Mouse (Mus musculus): ENCODE results near the gene Rrp12. TPM values are rescaled to one million over a fixed set of nuclear protein-coding genes. Genes with fewer than 3 reads are reported as not detected.
A peak's percentile ranks its signal among the peaks of the same experiment; 100 is the strongest.

The Rrp12 gene
- polyA plus RNA-seq, 1 experiment from 2014 or later = 21.0 TPM

GRCm38 (mm10) chr19:41908736-41909135 lies 12.8 kb upstream of the Rrp12 start:
- 93% methylated on average over 3 of the region's 3 CpGs for WGBS
- H3K4me3 ChIP-seq (replicated peaks; ENCODE audit: low read length) = no peak overlapping the region
- no peaks in the 10 kb centered on the region for H3K36me3 ChIP-seq (ENCODE audit: control insufficient read depth, insufficient read depth)
- no peak overlapping the region for H3K9ac ChIP-seq (replicated peaks; ENCODE audit: low read depth, low read length)
- peaks cover 12% of the 10 kb centered on the region for H3K4me1 ChIP-seq (replicated peaks; ENCODE audit: control insufficient read depth, insufficient read depth, low read length)
- no peak for ATAC-seq
- no peaks in the 10 kb centered on the region for H3K9me3 ChIP-seq (ENCODE audit: control insufficient read depth, low read length)
- no peaks in the 10 kb centered on the region for H3K27me3 ChIP-seq (replicated peaks; ENCODE audit: control insufficient read depth, insufficient read depth, low read length)
- H3K27ac ChIP-seq (ENCODE audit: low read length) = no peak overlapping the region
- no peak overlapping the region for H3K4me2 ChIP-seq (ENCODE audit: low read length)

GRCm38 (mm10) chr19:41907079-41907760 lies 11.2 kb upstream of the Rrp12 start:
- H3K9me3 ChIP-seq (ENCODE audit: control insufficient read depth, low read length) = no peaks in the 10 kb centered on the region
- H3K9ac ChIP-seq (replicated peaks; ENCODE audit: low read depth, low read length) = no peak overlapping the region
- no peak overlapping the region for H3K4me2 ChIP-seq (ENCODE audit: low read length)
- no peak for ATAC-seq
- 57% methylated on average over 8 of the region's 8 CpGs for WGBS
- H3K4me3 ChIP-seq (replicated peaks; ENCODE audit: low read length) = no peak overlapping the region
- no peak overlapping the region for H3K27ac ChIP-seq (ENCODE audit: low read length)
- no peaks in the 10 kb centered on the region for H3K36me3 ChIP-seq (ENCODE audit: control insufficient read depth, insufficient read depth)
- no peaks in the 10 kb centered on the region for H3K27me3 ChIP-seq (replicated peaks; ENCODE audit: control insufficient read depth, insufficient read depth, low read length)
- H3K4me1 ChIP-seq (replicated peaks; ENCODE audit: control insufficient read depth, insufficient read depth, low read length) = no peaks in the 10 kb centered on the region

- Histone ChIP-seq H3K27me3 (replicated peaks; ENCODE audit: control insufficient read depth, insufficient read depth, low read length) (no peaks in the 10 kb centered on the region), H3K4me3 (replicated peaks; ENCODE audit: low read length) (no peak overlapping the region), H3K27ac (ENCODE audit: low read length) (no peak overlapping the region), H3K9me3 (ENCODE audit: control insufficient read depth, low read length) (no peaks in the 10 kb centered on the region), H3K9ac (replicated peaks; ENCODE audit: low read depth, low read length) (no peak overlapping the region), H3K4me2 (ENCODE audit: low read length) (no peak overlapping the region), H3K4me1 (replicated peaks; ENCODE audit: control insufficient read depth, insufficient read depth, low read length) (no peaks in the 10 kb centered on the region), H3K36me3 (ENCODE audit: control insufficient read depth, insufficient read depth) (no peaks in the 10 kb centered on the region)
- WGBS = 67% methylated on average over 6 of the region's 6 CpGs
- no peak for ATAC-seq
These were observed 10.5 kb upstream of the Rrp12 start for GRCm38 (mm10) chr19:41906311-41907078.

GRCm38 (mm10) chr19:41905246-41905645 lies 9.3 kb upstream of the Rrp12 start:
- Histone ChIP-seq H3K4me2 (ENCODE audit: low read length) (no peak overlapping the region), H3K9me3 (ENCODE audit: control insufficient read depth, low read length) (no peaks in the 10 kb centered on the region), H3K9ac (replicated peaks; ENCODE audit: low read depth, low read length) (no peak overlapping the region), H3K27ac (ENCODE audit: low read length) (no peak overlapping the region), H3K27me3 (replicated peaks; ENCODE audit: control insufficient read depth, insufficient read depth, low read length) (no peaks in the 10 kb centered on the region), H3K4me1 (replicated peaks; ENCODE audit: control insufficient read depth, insufficient read depth, low read length) (no peaks in the 10 kb centered on the region), H3K4me3 (replicated peaks; ENCODE audit: low read length) (no peak overlapping the region), H3K36me3 (ENCODE audit: control insufficient read depth, insufficient read depth) (no peaks in the 10 kb centered on the region)
- no peak for ATAC-seq
- WGBS = 93% methylated on average over 2 of the region's 2 CpGs

GRCm38 (mm10) chr19:41902848-41903593 lies 7.0 kb upstream of the Rrp12 start:
- H3K27me3 ChIP-seq (replicated peaks; ENCODE audit: control insufficient read depth, insufficient read depth, low read length) = no peaks in the 10 kb centered on the region
- no peak overlapping the region for H3K4me2 ChIP-seq (ENCODE audit: low read length)
- no peaks in the 10 kb centered on the region for H3K4me1 ChIP-seq (replicated peaks; ENCODE audit: control insufficient read depth, insufficient read depth, low read length)
- no peak overlapping the region for H3K9ac ChIP-seq (replicated peaks; ENCODE audit: low read depth, low read length)
- WGBS = 91% methylated on average over 10 of the region's 10 CpGs
- H3K27ac ChIP-seq (ENCODE audit: low read length) = no peak overlapping the region
- H3K36me3 ChIP-seq (ENCODE audit: control insufficient read depth, insufficient read depth) = no peaks in the 10 kb centered on the region
- no peak overlapping the region for H3K4me3 ChIP-seq (replicated peaks; ENCODE audit: low read length)
- H3K9me3 ChIP-seq (ENCODE audit: control insufficient read depth, low read length) = no peaks in the 10 kb centered on the region
- ATAC-seq = no peak

GRCm38 (mm10) chr19:41901696-41902095 lies 5.7 kb upstream of the Rrp12 start:
- Histone ChIP-seq H3K27me3 (replicated peaks; ENCODE audit: control insufficient read depth, insufficient read depth, low read length) (no peaks in the 10 kb centered on the region), H3K9ac (replicated peaks; ENCODE audit: low read depth, low read length) (no peak overlapping the region), H3K4me3 (replicated peaks; ENCODE audit: low read length) (no peak overlapping the region), H3K4me2 (ENCODE audit: low read length) (no peak overlapping the region), H3K36me3 (ENCODE audit: control insufficient read depth, insufficient read depth) (no peaks in the 10 kb centered on the region), H3K27ac (ENCODE audit: low read length) (no peak overlapping the region), H3K4me1 (replicated peaks; ENCODE audit: control insufficient read depth, insufficient read depth, low read length) (no peaks in the 10 kb centered on the region), H3K9me3 (ENCODE audit: control insufficient read depth, low read length) (no peaks in the 10 kb centered on the region)
- 52% methylated on average over 2 of the region's 2 CpGs for WGBS
- no peak for ATAC-seq

- no peaks in the 10 kb centered on the region for H3K9me3 ChIP-seq (ENCODE audit: control insufficient read depth, low read length)
- H3K27me3 ChIP-seq (replicated peaks; ENCODE audit: control insufficient read depth, insufficient read depth, low read length) = no peaks in the 10 kb centered on the region
- no peak overlapping the region for H3K4me3 ChIP-seq (replicated peaks; ENCODE audit: low read length)
- H3K4me1 ChIP-seq (replicated peaks; ENCODE audit: control insufficient read depth, insufficient read depth, low read length) = peaks cover under 1% of the 10 kb centered on the region; the same call in 1 of the 2 replicates
- WGBS = 86% methylated on average over 8 of the region's 8 CpGs
- no peak overlapping the region for H3K27ac ChIP-seq (ENCODE audit: low read length)
- no peak for ATAC-seq
- H3K9ac ChIP-seq (replicated peaks; ENCODE audit: low read depth, low read length) = no peak overlapping the region
- H3K36me3 ChIP-seq (ENCODE audit: control insufficient read depth, insufficient read depth) = no peaks in the 10 kb centered on the region
- H3K4me2 ChIP-seq (ENCODE audit: low read length) = no peak overlapping the region
These were observed 4.6 kb upstream of the Rrp12 start for GRCm38 (mm10) chr19:41900495-41901090.

- Histone ChIP-seq H3K36me3 (ENCODE audit: control insufficient read depth, insufficient read depth) (no peaks in the 10 kb centered on the region), H3K4me2 (ENCODE audit: low read length) (no peak overlapping the region), H3K27ac (ENCODE audit: low read length) (no peak overlapping the region), H3K9ac (replicated peaks; ENCODE audit: low read depth, low read length) (no peak overlapping the region), H3K27me3 (replicated peaks; ENCODE audit: control insufficient read depth, insufficient read depth, low read length) (no peaks in the 10 kb centered on the region), H3K4me1 (replicated peaks; ENCODE audit: control insufficient read depth, insufficient read depth, low read length) (peaks cover 13% of the 10 kb centered on the region), H3K9me3 (ENCODE audit: control insufficient read depth, low read length) (no peaks in the 10 kb centered on the region), H3K4me3 (replicated peaks; ENCODE audit: low read length) (no peak overlapping the region)
- ATAC-seq = no peak
- 43% methylated on average over 4 of the region's 4 CpGs for WGBS
These were observed 2.9 kb upstream of the Rrp12 start for GRCm38 (mm10) chr19:41898860-41899259.

GRCm38 (mm10) chr19:41896319-41896711 lies 342 bp upstream of the Rrp12 start:
- no peaks in the 10 kb centered on the region for H3K27me3 ChIP-seq (replicated peaks; ENCODE audit: control insufficient read depth, insufficient read depth, low read length)
- WGBS = 19% methylated on average over 18 of the region's 18 CpGs
- H3K9ac ChIP-seq (replicated peaks; ENCODE audit: low read depth, low read length) = peak overlapping the region; percentile 31
- H3K4me1 ChIP-seq (replicated peaks; ENCODE audit: control insufficient read depth, insufficient read depth, low read length) = peaks cover 13% of the 10 kb centered on the region
- H3K4me2 ChIP-seq (ENCODE audit: low read length) = peak overlapping the region; percentile 75
- no peak overlapping the region for H3K27ac ChIP-seq (ENCODE audit: low read length)
- peak overlapping the region; percentile 76 for H3K4me3 ChIP-seq (replicated peaks; ENCODE audit: low read length)
- no peaks in the 10 kb centered on the region; the same call in 1 of the 2 replicates for H3K36me3 ChIP-seq (ENCODE audit: control insufficient read depth, insufficient read depth)
- peak; percentile 21 for ATAC-seq
- no peaks in the 10 kb centered on the region for H3K9me3 ChIP-seq (ENCODE audit: control insufficient read depth, low read length)
